Mouse (Mus musculus) cerebellum, adult 8-10 months (tissue): Measurements from ENCODE around the gene Capn8.
"Not testable (repeated sequence)": the region's sequence is repeated elsewhere in the genome, so short reads cannot be mapped to it uniquely, and the experiment has no call there.

Experiments
- DNase-seq: peaks from one replicate; pipeline ENCODE4 v3.0.0; 2022

Capn8 gene

GRCm38 (mm10) chr1:182618200-182618947 is 53.6 kb downstream of the Capn8 start:
- DNase-seq: no peak

GRCm38 (mm10) chr1:182620470-182620869 is 55.7 kb downstream of the Capn8 start:
- DNase-seq: no peak

GRCm38 (mm10) chr1:182621256-182621655 is 56.4 kb downstream of the Capn8 start:
- no peak for DNase-seq

GRCm38 (mm10) chr1:182626197-182626596 is 61.4 kb downstream of the Capn8 start:
- DNase-seq: no peak

- DNase-seq: no peak
Observed at GRCm38 (mm10) chr1:182629228-182629627, 64.4 kb downstream of the Capn8 start.

- no peak for DNase-seq
Observed at GRCm38 (mm10) chr1:182633712-182634294, 69.0 kb downstream of the Capn8 start.

GRCm38 (mm10) chr1:182639016-182639415 is 74.2 kb downstream of the Capn8 start:
- DNase-seq: no peak

GRCm38 (mm10) chr1:182639456-182639855 is 74.6 kb downstream of the Capn8 start:
- DNase-seq: no peak

- no peak for DNase-seq
Observed at GRCm38 (mm10) chr1:182640094-182640493, 75.3 kb downstream of the Capn8 start.

- DNase-seq: no peak
Observed at GRCm38 (mm10) chr1:182642779-182643178, 78.0 kb downstream of the Capn8 start.

GRCm38 (mm10) chr1:182644418-182644817 is 79.6 kb downstream of the Capn8 start:
- not testable (repeated sequence) for DNase-seq

GRCm38 (mm10) chr1:182645211-182645668 is 80.4 kb downstream of the Capn8 start:
- DNase-seq: no peak

- DNase-seq: no peak
Observed at GRCm38 (mm10) chr1:182646796-182647195, 82.0 kb downstream of the Capn8 start.

- DNase-seq: peak; percentile 17
Observed at GRCm38 (mm10) chr1:182657760-182658159, 93.0 kb downstream of the Capn8 start.

GRCm38 (mm10) chr1:182660365-182660764 is 95.6 kb downstream of the Capn8 start:
- no peak for DNase-seq

- DNase-seq: no peak
Observed at GRCm38 (mm10) chr1:182663671-182664070, 98.9 kb downstream of the Capn8 start.

- no peak for DNase-seq
Observed at GRCm38 (mm10) chr1:182664841-182665240, 100.0 kb downstream of the Capn8 start.

- DNase-seq: no peak
Observed at GRCm38 (mm10) chr1:182667281-182667680, 102.5 kb downstream of the Capn8 start.

GRCm38 (mm10) chr1:182669741-182670140 is 104.9 kb downstream of the Capn8 start:
- no peak for DNase-seq

GRCm38 (mm10) chr1:182670563-182671342 is 105.9 kb downstream of the Capn8 start:
- no peak for DNase-seq

- no peak for DNase-seq
Observed at GRCm38 (mm10) chr1:182671343-182671624, 106.5 kb downstream of the Capn8 start.

- DNase-seq: no peak
Observed at GRCm38 (mm10) chr1:182675346-182675745, 110.5 kb downstream of the Capn8 start.

- no peak for DNase-seq
Observed at GRCm38 (mm10) chr1:182678151-182678550, 113.3 kb downstream of the Capn8 start.

GRCm38 (mm10) chr1:182679169-182679568 is 114.4 kb downstream of the Capn8 start:
- DNase-seq: no peak
